Mouse (Mus musculus) C2C12 (cell line): ENCODE measurements around the gene Btc.

Source experiments
- CEBPB ChIP-seq: IDR thresholded peaks from one replicate; pipeline ENCODE4 v1.6.1; 2011; ENCODE audit warnings: low read depth, mild to moderate bottlenecking, control low read depth, moderate library complexity
- CTCF ChIP-seq: IDR thresholded peaks from one replicate; pipeline ENCODE4 v1.5.1; 2011; ENCODE audit not compliant: control insufficient read depth, insufficient read depth, insufficient read length
- MAX ChIP-seq: IDR thresholded peaks from one replicate; pipeline ENCODE4 v1.6.1; 2011; ENCODE audit warnings: mild to moderate bottlenecking, control low read depth
- MYOD1 ChIP-seq: IDR thresholded peaks from one replicate; pipeline ENCODE4 v1.6.1; 2011; ENCODE audit warnings: low read depth; ENCODE audit not compliant: control insufficient read depth, insufficient read length
- USF1 ChIP-seq: IDR thresholded peaks from one replicate; pipeline ENCODE4 v1.6.1; 2011; ENCODE audit warnings: low read depth, mild to moderate bottlenecking, control low read depth, moderate library complexity

DNA sequence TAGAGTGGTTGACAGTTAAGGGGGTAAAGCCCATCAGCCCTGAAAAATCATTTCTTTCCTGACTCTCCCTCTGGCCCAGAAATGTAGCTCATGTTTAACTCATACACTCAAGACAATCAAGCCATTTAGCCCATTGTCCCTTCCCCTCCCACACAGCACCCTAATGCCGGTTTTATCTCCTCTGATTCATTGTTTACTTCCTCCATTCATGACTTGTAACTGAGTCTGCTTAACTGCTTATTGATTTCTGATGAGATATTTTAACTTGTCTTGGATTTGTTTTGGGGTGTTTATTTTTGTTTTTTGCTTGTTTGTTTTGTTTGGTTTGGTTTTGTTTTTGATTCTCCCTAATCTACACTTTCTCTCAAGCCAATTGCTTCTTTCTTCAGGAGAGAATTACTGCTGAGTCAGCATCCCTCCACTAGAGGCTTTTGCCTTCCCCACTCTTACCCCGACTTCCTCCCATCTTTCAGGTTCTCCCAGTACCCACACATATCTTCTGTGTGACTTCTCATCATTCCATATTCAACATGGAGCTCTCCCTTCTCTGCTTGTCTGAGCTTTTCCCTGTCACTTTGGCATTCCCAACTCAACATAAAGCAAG is 2.2 kb downstream of the Btc start:
- TF ChIP-seq CTCF (no peak), CEBPB (no peak), MAX (no peak), MYOD1 (no peak), USF1 (no peak)
